Mouse (Mus musculus) myocyte (in vitro differentiated cells): Measurements from ENCODE around the gene Patl2.

Experiments used
- CEBPB ChIP-seq: IDR thresholded peaks from 2 replicates; pipeline ENCODE4 v1.6.1; 2011; ENCODE audit warnings: mild to moderate bottlenecking, moderate library complexity; ENCODE audit not compliant: poor library complexity, insufficient read depth, severe bottlenecking
- POLR2A ChIP-seq: IDR thresholded peaks from one replicate; pipeline ENCODE4 v1.6.1; 2011; ENCODE audit warnings: low read depth, mild to moderate bottlenecking, control low read depth, moderate library complexity; ENCODE audit not compliant: insufficient read length
- TCF12 ChIP-seq: IDR thresholded peaks from one replicate; pipeline ENCODE4 v1.6.1; 2011; ENCODE audit warnings: mild to moderate bottlenecking, control low read depth; ENCODE audit not compliant: poor library complexity, insufficient read depth, severe bottlenecking

- TF ChIP-seq POLR2A: no peak
- TF ChIP-seq TCF12: no peak
- TF ChIP-seq CEBPB: no peak
Observed at GRCm38 (mm10) chr2:122153681-122154365, 32.2 kb downstream of the Patl2 start.
